Mouse (Mus musculus) brain, embryonic 18.5 days (tissue): Measurements from ENCODE around the gene Sec24c.
A peak's percentile ranks its signal among the peaks of the same experiment; 100 is the strongest.
"Not testable (repeated sequence)": the region's sequence is repeated elsewhere in the genome, so short reads cannot be mapped to it uniquely, and the experiment has no call there.

Source experiments
- DNase-seq: peaks from one replicate; pipeline ENCODE4 v3.0.0-alpha.2; 2012; ENCODE audit warnings: low read depth, low spot score

Gene Sec24c

GRCm38 (mm10) chr14:20696986-20697385 lies 22.9 kb downstream of the Sec24c start:
- DNase-seq, result peak; percentile 14

- no peak for DNase-seq
These were observed 24.4 kb downstream of the Sec24c start for GRCm38 (mm10) chr14:20698515-20698914.

GRCm38 (mm10) chr14:20700362-20700761 lies 26.3 kb downstream of the Sec24c start:
- DNase-seq, result no peak

- no peak for DNase-seq
These were observed 27.4 kb downstream of the Sec24c start for GRCm38 (mm10) chr14:20701554-20701953.

GRCm38 (mm10) chr14:20702096-20702740 lies 28.1 kb downstream of the Sec24c start:
- DNase-seq, result no peak

GRCm38 (mm10) chr14:20702741-20703381 lies 28.8 kb downstream of the Sec24c start, which contains the start of gene Chchd1:
Gene Chchd1, plus strand, starts transcription at chr14:20703006.
- DNase-seq, result no peak

- not testable (repeated sequence) for DNase-seq
These were observed 29.4 kb downstream of the Sec24c start for GRCm38 (mm10) chr14:20703461-20703860.

GRCm38 (mm10) chr14:20707201-20708190 lies 33.4 kb downstream of the Sec24c start, which contains the start of gene Zswim8:
Gene Zswim8, plus strand, starts transcription at chr14:20707552.
- peak; percentile 85 for DNase-seq

- DNase-seq, result no peak
These were observed 34.1 kb downstream of the Sec24c start for GRCm38 (mm10) chr14:20708239-20708638.

GRCm38 (mm10) chr14:20713832-20714231 lies 39.7 kb downstream of the Sec24c start:
- no peak for DNase-seq

GRCm38 (mm10) chr14:20718443-20718842 lies 44.3 kb downstream of the Sec24c start:
- DNase-seq, result no peak

- DNase-seq, result no peak
These were observed 45.7 kb downstream of the Sec24c start for GRCm38 (mm10) chr14:20719767-20720166.

GRCm38 (mm10) chr14:20721371-20721770 lies 47.3 kb downstream of the Sec24c start:
- DNase-seq, result no peak

GRCm38 (mm10) chr14:20723006-20723405 lies 48.9 kb downstream of the Sec24c start:
- no peak for DNase-seq

- DNase-seq, result no peak
These were observed 49.9 kb downstream of the Sec24c start for GRCm38 (mm10) chr14:20724043-20724442.

- DNase-seq, result no peak
These were observed 51.7 kb downstream of the Sec24c start for GRCm38 (mm10) chr14:20725660-20726339.

GRCm38 (mm10) chr14:20729871-20730270 lies 55.8 kb downstream of the Sec24c start:
- no peak for DNase-seq

GRCm38 (mm10) chr14:20730853-20731602 lies 56.9 kb downstream of the Sec24c start:
- DNase-seq, result no peak

- DNase-seq, result no peak
These were observed 59.2 kb downstream of the Sec24c start for GRCm38 (mm10) chr14:20733041-20733951.
